Mouse (Mus musculus): Measurements from ENCODE around the gene Olfr1410.

The Olfr1410 gene

GRCm38 (mm10) chr1:92605482-92605881 is at the start of gene Olfr1410:
Gene Olfr1410, plus strand, starts transcription at chr1:92605782.
- DNase-seq: no peak

GRCm38 (mm10) chr1:92571022-92571421 is 34.6 kb upstream of the Olfr1410 start, which contains the start of gene Olfr1413:
Gene Olfr1413, plus strand, starts transcription at chr1:92571322.
- DNase-seq: no peak

GRCm38 (mm10) chr1:92585479-92585878 is 20.1 kb upstream of the Olfr1410 start, which contains the start of gene Olfr1412:
Gene Olfr1412, plus strand, starts transcription at chr1:92585779.
- no peak for DNase-seq

GRCm38 (mm10) chr1:92594111-92594510 is 11.5 kb upstream of the Olfr1410 start, which contains the start of gene Olfr1411:
Gene Olfr1411, plus strand, starts transcription at chr1:92594411.
- DNase-seq: no peak

GRCm38 (mm10) chr1:92596019-92596418 is 9.6 kb upstream of the Olfr1410 start:
- DNase-seq: no peak

- no peak for DNase-seq
These were observed 2.1 kb downstream of the Olfr1410 start for GRCm38 (mm10) chr1:92607711-92608110.

- DNase-seq: peak; percentile 48
These were observed 5.4 kb downstream of the Olfr1410 start for GRCm38 (mm10) chr1:92611008-92611407.

- DNase-seq: no peak
These were observed 7.6 kb downstream of the Olfr1410 start for GRCm38 (mm10) chr1:92613175-92613574.

GRCm38 (mm10) chr1:92614516-92614915 is 8.9 kb downstream of the Olfr1410 start:
- no peak for DNase-seq

GRCm38 (mm10) chr1:92616046-92616445 is 10.5 kb downstream of the Olfr1410 start:
- no peak for DNase-seq

- no peak for DNase-seq
These were observed 11.9 kb downstream of the Olfr1410 start, which contains the start of gene Olfr12 for GRCm38 (mm10) chr1:92617488-92617887. Gene Olfr12, plus strand, starts transcription at chr1:92617788.

GRCm38 (mm10) chr1:92618360-92618759 is 12.8 kb downstream of the Olfr1410 start:
- no peak for DNase-seq

GRCm38 (mm10) chr1:92628227-92628626 is 22.6 kb downstream of the Olfr1410 start:
- no peak for DNase-seq

GRCm38 (mm10) chr1:92632196-92632595 is 26.6 kb downstream of the Olfr1410 start:
- DNase-seq: no peak

- DNase-seq: no peak
These were observed 27.4 kb downstream of the Olfr1410 start for GRCm38 (mm10) chr1:92632948-92633347.

GRCm38 (mm10) chr1:92633726-92634125 is 28.1 kb downstream of the Olfr1410 start:
- no peak for DNase-seq

GRCm38 (mm10) chr1:92634569-92634968 is 29.0 kb downstream of the Olfr1410 start:
- no peak for DNase-seq

- DNase-seq: no peak
These were observed 29.5 kb downstream of the Olfr1410 start for GRCm38 (mm10) chr1:92634976-92635599.

- DNase-seq: no peak
These were observed 30.4 kb downstream of the Olfr1410 start for GRCm38 (mm10) chr1:92636015-92636414.

- no peak for DNase-seq
These were observed 31.1 kb downstream of the Olfr1410 start for GRCm38 (mm10) chr1:92636676-92637075.

GRCm38 (mm10) chr1:92637501-92638172 is 32.1 kb downstream of the Olfr1410 start:
- DNase-seq: no peak

GRCm38 (mm10) chr1:92638181-92638580 is 32.6 kb downstream of the Olfr1410 start:
- no peak for DNase-seq

GRCm38 (mm10) chr1:92638736-92639135 is 33.2 kb downstream of the Olfr1410 start:
- no peak for DNase-seq

- no peak for DNase-seq
These were observed 34.8 kb downstream of the Olfr1410 start for GRCm38 (mm10) chr1:92640393-92640792.

Data from cerebellum, adult 9-11 months (tissue).